Mouse (Mus musculus) liver, embryonic 14.5 days (tissue): ENCODE results near the gene Frmd4a.

Experiments
- CTCF ChIP-seq: IDR thresholded peaks from 2 replicates; pipeline ENCODE4 v1.5.1; 2016; ENCODE audit warnings: antibody characterized with exemption, low read depth, control low read depth
- EP300 ChIP-seq: IDR thresholded peaks from 2 replicates; pipeline ENCODE4 v1.6.1; 2016; ENCODE audit warnings: antibody characterized with exemption, low read depth

DNA sequence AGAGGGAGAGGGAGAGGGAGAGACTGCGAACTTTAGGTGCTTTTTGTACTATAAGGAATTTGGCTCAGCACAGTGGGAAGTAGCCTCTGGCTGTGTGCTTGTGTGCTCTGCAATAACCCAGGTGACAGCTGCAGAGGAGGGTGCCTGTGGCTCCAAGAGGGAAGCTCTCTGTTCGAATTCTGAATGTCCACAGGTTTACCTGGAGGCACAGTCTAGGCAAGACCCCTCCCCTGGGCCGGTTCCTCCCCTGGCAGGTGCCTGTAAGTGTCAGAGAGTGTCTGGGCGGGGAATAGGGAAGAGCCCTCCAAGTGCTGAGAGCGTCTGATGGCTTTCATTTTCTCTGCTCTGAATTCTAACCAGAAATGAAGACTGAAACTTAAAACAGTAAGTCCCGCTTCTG is 371.8 kb downstream of the Frmd4a start:
- no peak for TF ChIP-seq CTCF
- no peak for TF ChIP-seq EP300
